ENCODE assay signal across 8 mouse cellular contexts in genomic region chr17:62883476-62884128, GRCm38 (mm10). TPM values are rescaled to one million over a fixed set of nuclear protein-coding genes. Genes with fewer than 3 reads are reported as not detected.
A peak's percentile ranks its signal among the peaks of the same experiment; 100 is the strongest.
DNase-seq lines count a peak whose midpoint lies in the region; ATAC-seq and TF ChIP-seq lines count a peak whose summit lies in the region.

No protein-coding gene starts in this region.

- peaks cover 12% of the 10 kb centered on the region for H3K4me1 ChIP-seq in spleen, adult 2 months (ENCODE audit: control insufficient read depth, insufficient read depth, insufficient read length)
- no peaks in the 10 kb centered on the region for H3K4me1 ChIP-seq in heart, embryonic 11.5 days (ENCODE audit: control insufficient read depth, insufficient read depth, low read length)
- peaks cover 7% of the 10 kb centered on the region for H3K4me1 ChIP-seq in kidney, embryonic 16.5 days (ENCODE audit: insufficient read depth, low read length)
- no peaks in the 10 kb centered on the region; the same call in 1 of the 2 replicates for H3K4me1 ChIP-seq in liver, embryonic 16.5 days (ENCODE audit: control insufficient read depth, low read depth, low read length)

- H3K27me3 ChIP-seq in spleen, adult 2 months (ENCODE audit: control insufficient read depth, insufficient read depth, low read length) = peaks cover 40% of the 10 kb centered on the region
- H3K27me3 ChIP-seq in heart, embryonic 11.5 days (ENCODE audit: control insufficient read depth, insufficient read depth, low read length) = no peaks in the 10 kb centered on the region
- H3K27me3 ChIP-seq in kidney, embryonic 16.5 days (ENCODE audit: insufficient read depth, low read length) = no peaks in the 10 kb centered on the region
- peaks cover 58% of the 10 kb centered on the region for H3K27me3 ChIP-seq in liver, embryonic 16.5 days (ENCODE audit: control insufficient read depth, insufficient read depth, low read depth, low read length)

- no peak for DNase-seq in spleen, adult 2 months (ENCODE audit: low read depth in 1 of 2, low spot score in 2 of 2)
- no peak for DNase-seq in spleen, adult 12 weeks (ENCODE audit: low spot score)
- DNase-seq in embryo, embryonic 10.5 days (ENCODE audit: low spot score) = peak; percentile 77
- DNase-seq in right cerebral cortex, adult 18-20 months = peak; percentile 31
- DNase-seq in retina, postnatal 1 day = no peak

- no peak overlapping the region for H3K27ac ChIP-seq in spleen, adult 2 months (ENCODE audit: insufficient read depth, low read length)
- H3K27ac ChIP-seq in heart, embryonic 11.5 days (ENCODE audit: low read depth, low read length) = peak overlapping the region; percentile 35; the same call in 1 of the 2 replicates
- H3K27ac ChIP-seq in kidney, embryonic 16.5 days (ENCODE audit: low read length) = peak overlapping the region; percentile 49
- no peak overlapping the region for H3K27ac ChIP-seq in liver, embryonic 16.5 days (ENCODE audit: low read length)

- 1% methylated on average over 34 of the region's 34 CpGs for whole genome bisulfite sequencing in spleen, adult 2 months
- under 1% methylated on average over 34 of the region's 34 CpGs for WGBS in heart, embryonic 11.5 days (ENCODE audit: insufficient replicate concordance)
- under 1% methylated on average over 34 of the region's 34 CpGs for WGBS in kidney, embryonic 16.5 days
- WGBS in liver, embryonic 16.5 days (ENCODE audit: insufficient replicate concordance) = under 1% methylated on average over 34 of the region's 34 CpGs

- TF ChIP-seq CTCF in spleen, adult 2 months (IDR thresholded peaks at IDR 0.05; ENCODE audit: extremely low read depth, insufficient read depth, insufficient read length, insufficient replicate concordance) = no peak

- peak overlapping the region; percentile 58 for H3K4me3 ChIP-seq in spleen, adult 2 months (ENCODE audit: extremely low read depth, insufficient read depth, insufficient read length)
- H3K4me3 ChIP-seq in heart, embryonic 11.5 days (ENCODE audit: low read depth, low read length) = peak overlapping the region; percentile 76
- peak overlapping the region; percentile 72 for H3K4me3 ChIP-seq in kidney, embryonic 16.5 days (ENCODE audit: low read length)
- peak overlapping the region; percentile 65 for H3K4me3 ChIP-seq in liver, embryonic 16.5 days (ENCODE audit: low read depth, low read length)

- peak overlapping the region; percentile 86 for H3K4me2 ChIP-seq in heart, embryonic 11.5 days
- H3K4me2 ChIP-seq in kidney, embryonic 16.5 days (replicated peaks; ENCODE audit: low read depth, low read length) = peak overlapping the region; percentile 98
- H3K4me2 ChIP-seq in liver, embryonic 16.5 days (ENCODE audit: low read depth, low read length) = peak overlapping the region; percentile 71

- H3K9me3 ChIP-seq in heart, embryonic 11.5 days (replicated peaks; ENCODE audit: control insufficient read depth, low read length) = no peaks in the 10 kb centered on the region
- no peaks in the 10 kb centered on the region for H3K9me3 ChIP-seq in kidney, embryonic 16.5 days (ENCODE audit: low read length)
- no peaks in the 10 kb centered on the region for H3K9me3 ChIP-seq in liver, embryonic 16.5 days (replicated peaks; ENCODE audit: control insufficient read depth, low read length)

- no peak for TF ChIP-seq POLR2A in spleen, adult 2 months (IDR thresholded peaks at IDR 0.05; ENCODE audit: low read depth, low read length)

- peak overlapping the region; percentile 68 for H3K9ac ChIP-seq in heart, embryonic 11.5 days (ENCODE audit: low read depth, low read length)
- H3K9ac ChIP-seq in kidney, embryonic 16.5 days (replicated peaks; ENCODE audit: low read length) = peak overlapping the region; percentile 47
- no peak overlapping the region for H3K9ac ChIP-seq in liver, embryonic 16.5 days (ENCODE audit: low read depth, low read length)

- H3K36me3 ChIP-seq in spleen, adult 2 months (ENCODE audit: control insufficient read depth, insufficient read depth, low read length) = no peaks in the 10 kb centered on the region
- H3K36me3 ChIP-seq in heart, embryonic 11.5 days (ENCODE audit: control insufficient read depth, insufficient read depth, low read length) = no peaks in the 10 kb centered on the region
- H3K36me3 ChIP-seq in kidney, embryonic 16.5 days (ENCODE audit: insufficient read depth, low read length) = no peaks in the 10 kb centered on the region
- H3K36me3 ChIP-seq in liver, embryonic 16.5 days (ENCODE audit: control insufficient read depth, insufficient read depth) = no peaks in the 10 kb centered on the region

- no peak for ATAC-seq in heart, embryonic 11.5 days (replicated peaks; ENCODE audit: insufficient number of reproducible peaks, low FRiP score, low TSS enrichment)
- ATAC-seq in kidney, embryonic 16.5 days (ENCODE audit: low FRiP score, low TSS enrichment) = peak; percentile 17
- ATAC-seq in liver, embryonic 16.5 days (ENCODE audit: low read depth) = no peak

RNA-seq across cellular contexts. Expression of gene Efna5, which starts 2.5 kb away (rescaled TPM):
- 0.12 and 0.30 TPM in 2 replicates for polyA plus RNA-seq in spleen, adult 2 months (2012; rRNA removed)
- 22.6 and 24.5 TPM in 2 replicates for polyA plus RNA-seq in heart, embryonic 11.5 days (2014; fragmentation: Nextera tagmentation; extraction: Ambion mirVana)
- polyA plus RNA-seq in kidney, embryonic 16.5 days (2015; fragmentation: Nextera tagmentation; extraction: Ambion mirVana) = 26.9 and 32.4 TPM in 2 replicates
- 2.0 and 2.3 TPM in 2 replicates for polyA plus RNA-seq in liver, embryonic 16.5 days (2015; fragmentation: Nextera tagmentation; extraction: Ambion mirVana)

Comparison
In these comparisons a context has a peak if more than half of its experiments do, and no peak if none do; other contexts are left out.
1. DNase-seq: peak in embryo, embryonic 10.5 days (single experiment) and right cerebral cortex, adult 18-20 months (single experiment); none in spleen, adult 2 months (0 of 2), spleen, adult 12 weeks (single experiment) and retina, postnatal 1 day (single experiment).
2. H3K27ac ChIP-seq: peak in heart, embryonic 11.5 days (single experiment) and kidney, embryonic 16.5 days (single experiment); none in spleen, adult 2 months (single experiment) and liver, embryonic 16.5 days (single experiment).
3. Peak in every context shown above with its lines, with median percentiles within 50 percentile points of each other: H3K4me3 ChIP-seq and H3K4me2 ChIP-seq.